Mouse (Mus musculus) hindbrain, embryonic 16.5 days (tissue): Measurements from ENCODE around the gene Upf2. TPM values are rescaled to one million over a fixed set of nuclear protein-coding genes. Genes with fewer than 3 reads are reported as not detected.

Source experiments
- ATAC-seq: fragments of 200-750 bp; cut with Nextera tagmentation; 2 replicates; pipeline ENCODE4 v1.8.0; 2017; ENCODE audit warnings: moderate TSS enrichment, moderate library complexity
- H3K27ac ChIP-seq: fragments of 300-500 bp; sonication (generic); 2 replicates; pipeline ENCODE4 v1.5.1; 2014; ENCODE audit warnings: low read depth, mild to moderate bottlenecking, control low read depth, low read length, moderate library complexity
- H3K27me3 ChIP-seq: fragments of 300-500 bp; sonication (generic); replicated peaks from 2 replicates; pipeline ENCODE4 v1.6.1; 2014; ENCODE audit warnings: low read length; ENCODE audit not compliant: control insufficient read depth, insufficient read depth
- H3K36me3 ChIP-seq: fragments of 300-500 bp; sonication (generic); 2 replicates; pipeline ENCODE4 v1.6.1; 2014; ENCODE audit warnings: mild to moderate bottlenecking, low read length, moderate library complexity, mixed read lengths; ENCODE audit not compliant: control insufficient read depth, insufficient read depth
- H3K4me1 ChIP-seq: fragments of 300-500 bp; sonication (generic); 2 replicates; pipeline ENCODE4 v1.6.1; 2014; ENCODE audit warnings: low read depth, low read length; ENCODE audit not compliant: control insufficient read depth, insufficient read depth
- H3K4me2 ChIP-seq: fragments of 300-500 bp; sonication (generic); 2 replicates; pipeline ENCODE4 v1.6.1; 2014; ENCODE audit warnings: mild to moderate bottlenecking, low read length, control low read depth, moderate library complexity
- H3K4me3 ChIP-seq: fragments of 300-500 bp; sonication (generic); 2 replicates; pipeline ENCODE4 v1.5.1; 2014; ENCODE audit warnings: mild to moderate bottlenecking, low read length, control low read depth, moderate library complexity
- H3K9ac ChIP-seq: fragments of 300-500 bp; sonication (generic); 2 replicates; pipeline ENCODE4 v1.6.1; 2014; ENCODE audit warnings: low read depth, mild to moderate bottlenecking, control low read depth, low read length, moderate library complexity
- H3K9me3 ChIP-seq: fragments of 300-500 bp; sonication (generic); 2 replicates; pipeline ENCODE4 v1.6.1; 2014; ENCODE audit warnings: mild to moderate bottlenecking, low read length, moderate library complexity; ENCODE audit not compliant: control insufficient read depth
- WGBS: fragments of 180-500 bp; shearing (Covaris S2); extraction: QIAGEN DNeasy Blood & Tissue Kit; methylation state at CpG from one replicate; pipeline ENCODE4 v1.1.7; 2014; 5-methylcytosine and 5-hydroxymethylcytosine counted together
- polyA plus RNA-seq: library from polyadenylated mRNA; unstranded; fragments of >200 nt; fragmentation: Nextera tagmentation; extraction: Ambion mirVana; gene quantifications from 2 replicates; pipeline ENCODE4 v1.2.1, GENCODE M21; 2015

Gene Upf2
- polyA plus RNA-seq, 1 experiment from 2014 or later, result 6.4 TPM

- Histone ChIP-seq H3K4me3 (no peak overlapping the region), H3K9me3 (no peaks in the 10 kb centered on the region), H3K4me2 (no peak overlapping the region), H3K27ac (no peak overlapping the region), H3K36me3 (0 out of 2 replicates have a peak, but pooled peaks cover 3% of the 10 kb centered on the region), H3K4me1 (no peaks in the 10 kb centered on the region), H3K27me3 (no peaks in the 10 kb centered on the region), H3K9ac (no peak overlapping the region)
- ATAC-seq, result no peak
- 91% methylated on average over 18 of the region's 18 CpGs for WGBS
These were observed 20.8 kb upstream of the Upf2 start for GRCm38 (mm10) chr2:5930291-5931054.

- no peak for ATAC-seq
- WGBS, result 91% methylated on average over 5 of the region's 5 CpGs
- Histone ChIP-seq H3K4me2 (no peak overlapping the region), H3K4me3 (no peak overlapping the region), H3K9ac (no peak overlapping the region), H3K27me3 (no peaks in the 10 kb centered on the region), H3K4me1 (no peaks in the 10 kb centered on the region), H3K27ac (no peak overlapping the region), H3K36me3 (0 out of 2 replicates have a peak, but pooled peaks cover 3% of the 10 kb centered on the region), H3K9me3 (no peaks in the 10 kb centered on the region)
These were observed 19.3 kb upstream of the Upf2 start for GRCm38 (mm10) chr2:5931938-5932337.

GRCm38 (mm10) chr2:5934936-5935335 is 16.3 kb upstream of the Upf2 start:
- H3K4me1 ChIP-seq, result no peaks in the 10 kb centered on the region
- H3K9me3 ChIP-seq, result no peaks in the 10 kb centered on the region
- H3K4me2 ChIP-seq, result no peak overlapping the region
- no peaks in the 10 kb centered on the region for H3K27me3 ChIP-seq
- no peak for ATAC-seq
- no peak overlapping the region for H3K27ac ChIP-seq
- H3K4me3 ChIP-seq, result no peak overlapping the region
- WGBS, result 93% methylated on average over 3 of the region's 3 CpGs
- H3K9ac ChIP-seq, result no peak overlapping the region
- H3K36me3 ChIP-seq, result 0 out of 2 replicates have a peak, but pooled peaks cover 3% of the 10 kb centered on the region

DNA sequence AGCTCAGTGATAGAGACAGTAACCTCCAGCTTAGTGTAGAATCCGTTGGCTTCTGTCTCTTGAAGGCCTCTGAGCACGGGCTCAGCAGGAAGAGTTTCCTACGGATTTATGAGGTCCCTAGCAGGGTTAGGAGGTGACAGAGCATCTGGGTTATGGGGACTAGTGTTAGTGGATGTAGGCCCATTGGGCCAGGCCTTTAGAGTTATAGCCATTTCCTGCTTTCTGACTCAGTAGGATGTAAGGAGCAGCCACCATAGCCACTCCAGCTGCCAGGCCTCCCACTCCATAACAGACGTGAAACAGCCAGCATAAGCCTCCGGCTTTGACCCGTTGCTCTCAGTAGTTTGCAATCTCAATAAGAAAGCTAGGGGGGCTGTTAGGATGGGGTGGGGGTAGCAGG is 15.2 kb upstream of the Upf2 start:
- ATAC-seq, result no peak
- no peaks in the 10 kb centered on the region for H3K4me1 ChIP-seq
- H3K36me3 ChIP-seq, result no peaks in the 10 kb centered on the region
- no peak overlapping the region for H3K4me2 ChIP-seq
- no peak overlapping the region for H3K4me3 ChIP-seq
- WGBS, result 83% methylated on average over 6 of the region's 6 CpGs
- no peaks in the 10 kb centered on the region for H3K27me3 ChIP-seq
- no peak overlapping the region for H3K9ac ChIP-seq
- no peaks in the 10 kb centered on the region for H3K9me3 ChIP-seq
- H3K27ac ChIP-seq, result no peak overlapping the region

DNA sequence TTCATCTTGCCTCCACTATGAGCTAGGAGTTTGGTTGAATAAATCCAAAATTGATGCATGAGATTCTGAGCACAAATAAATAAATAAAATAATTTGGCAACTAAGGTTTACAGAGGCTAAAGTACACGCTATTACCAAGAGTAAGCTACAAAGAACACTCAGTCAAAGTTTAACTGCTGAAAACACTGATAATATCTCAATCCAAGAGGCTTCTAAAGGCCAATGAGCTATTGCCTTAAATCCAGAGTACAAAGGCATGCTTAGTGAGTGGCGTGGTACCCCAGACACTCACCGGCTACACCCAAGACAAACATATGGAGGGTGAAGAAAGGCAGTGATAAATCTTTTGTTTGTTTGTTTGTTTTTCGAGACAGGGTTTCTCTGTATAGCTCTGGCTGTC is 14.7 kb upstream of the Upf2 start:
- Histone ChIP-seq H3K36me3 (no peaks in the 10 kb centered on the region), H3K27ac (no peak overlapping the region), H3K4me1 (no peaks in the 10 kb centered on the region), H3K9me3 (no peaks in the 10 kb centered on the region), H3K4me2 (no peak overlapping the region), H3K27me3 (no peaks in the 10 kb centered on the region), H3K9ac (no peak overlapping the region), H3K4me3 (no peak overlapping the region)
- ATAC-seq, result no peak
- 90% methylated on average over 4 of the region's 4 CpGs for WGBS

- no peak overlapping the region for H3K4me2 ChIP-seq
- no peak overlapping the region for H3K27ac ChIP-seq
- no peaks in the 10 kb centered on the region for H3K27me3 ChIP-seq
- H3K9ac ChIP-seq, result no peak overlapping the region
- H3K4me1 ChIP-seq, result no peaks in the 10 kb centered on the region; the same call in 1 of the 2 replicates
- ATAC-seq, result no peak
- H3K36me3 ChIP-seq, result no peaks in the 10 kb centered on the region
- no peaks in the 10 kb centered on the region for H3K9me3 ChIP-seq
- H3K4me3 ChIP-seq, result no peak overlapping the region
- WGBS, result 91% methylated on average over 3 of the region's 3 CpGs
These were observed 11.9 kb upstream of the Upf2 start for GRCm38 (mm10) chr2:5939319-5939718.

- H3K9me3 ChIP-seq, result no peaks in the 10 kb centered on the region
- H3K4me1 ChIP-seq, result no peaks in the 10 kb centered on the region; the same call in 1 of the 2 replicates
- no peaks in the 10 kb centered on the region for H3K27me3 ChIP-seq
- ATAC-seq, result no peak
- 92% methylated on average over 14 of the region's 14 CpGs for WGBS
- no peaks in the 10 kb centered on the region for H3K36me3 ChIP-seq
- H3K4me3 ChIP-seq, result no peak overlapping the region
- H3K4me2 ChIP-seq, result no peak overlapping the region
- H3K27ac ChIP-seq, result no peak overlapping the region
- H3K9ac ChIP-seq, result no peak overlapping the region
These were observed 11.4 kb upstream of the Upf2 start for GRCm38 (mm10) chr2:5939911-5940310.

DNA sequence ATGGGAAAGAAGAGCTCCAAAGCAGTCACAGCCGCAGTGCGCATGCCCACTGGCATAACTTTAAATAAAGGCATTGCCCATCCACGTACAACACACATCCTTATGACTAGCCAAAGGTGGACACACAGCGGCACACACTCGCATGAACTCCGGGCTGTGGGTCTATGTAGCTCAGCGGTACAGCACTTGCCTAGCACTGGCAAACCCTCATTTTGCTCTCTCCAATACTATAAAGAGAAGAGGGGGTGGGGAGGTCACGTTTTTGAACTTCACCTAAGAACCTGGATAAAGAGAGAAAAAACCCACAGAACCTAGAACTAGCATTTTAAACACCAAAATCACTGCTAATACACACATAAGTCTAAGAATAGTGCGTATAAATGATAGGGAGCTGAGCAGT is 10.3 kb upstream of the Upf2 start:
- no peak for ATAC-seq
- Histone ChIP-seq H3K27me3 (no peaks in the 10 kb centered on the region), H3K36me3 (no peaks in the 10 kb centered on the region), H3K27ac (no peak overlapping the region), H3K9ac (no peak overlapping the region), H3K4me2 (no peak overlapping the region), H3K4me3 (no peak overlapping the region), H3K4me1 (no peaks in the 10 kb centered on the region; the same call in 1 of the 2 replicates), H3K9me3 (no peaks in the 10 kb centered on the region)
- 96% methylated on average over 9 of the region's 9 CpGs for WGBS

- H3K27me3 ChIP-seq, result no peaks in the 10 kb centered on the region
- H3K4me1 ChIP-seq, result no peaks in the 10 kb centered on the region; the same call in 1 of the 2 replicates
- H3K4me2 ChIP-seq, result peak overlapping the region; percentile 88
- H3K36me3 ChIP-seq, result no peaks in the 10 kb centered on the region
- peak overlapping the region; percentile 84 for H3K9ac ChIP-seq
- H3K9me3 ChIP-seq, result no peaks in the 10 kb centered on the region
- H3K4me3 ChIP-seq, result peak overlapping the region; percentile 68
- peak overlapping the region; percentile 65; the same call in 1 of the 2 replicates for H3K27ac ChIP-seq
- peak; percentile 16 for ATAC-seq
- WGBS, result 56% methylated on average over 11 of the region's 11 CpGs
These were observed 9.3 kb upstream of the Upf2 start for GRCm38 (mm10) chr2:5941861-5942415.
